Mouse (Mus musculus): ENCODE measurements around the gene Gbp10.
"Not testable (repeated sequence)": the region's sequence is repeated elsewhere in the genome, so short reads cannot be mapped to it uniquely, and the experiment has no call there.

Gene Gbp10

DNA sequence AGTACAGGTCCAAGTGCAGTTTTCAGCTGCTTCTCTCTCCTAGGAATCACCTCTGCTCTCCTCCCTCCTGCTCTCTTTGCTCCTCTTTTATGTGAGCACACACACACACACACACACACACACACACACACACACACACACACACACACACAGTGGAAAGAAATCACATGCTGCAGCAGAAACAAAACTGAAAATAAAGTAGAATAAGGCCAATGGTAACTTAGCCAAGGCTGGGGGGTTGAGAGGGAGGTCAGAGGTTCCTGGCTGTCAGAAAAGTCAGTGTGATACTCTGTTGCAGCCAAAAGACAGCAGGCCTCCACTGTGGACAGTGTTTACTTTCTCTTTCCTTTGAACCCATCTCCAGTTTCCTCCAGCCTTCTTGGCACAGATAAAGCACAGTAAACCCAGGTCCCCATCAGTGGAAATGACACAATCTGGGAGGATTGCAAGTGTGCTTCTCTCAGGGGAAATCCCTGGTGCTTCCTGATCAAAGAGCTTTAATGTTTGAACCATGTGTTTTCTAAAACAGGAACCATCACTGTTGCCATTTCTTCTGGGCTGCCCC, at the start of gene Gbp10:
Gbp10 (minus strand) TSS at position 51 of the 565 bp plus-strand sequence.
- not testable (repeated sequence) for DNase-seq (ENCODE audit: low read depth, low spot score)

DNA sequence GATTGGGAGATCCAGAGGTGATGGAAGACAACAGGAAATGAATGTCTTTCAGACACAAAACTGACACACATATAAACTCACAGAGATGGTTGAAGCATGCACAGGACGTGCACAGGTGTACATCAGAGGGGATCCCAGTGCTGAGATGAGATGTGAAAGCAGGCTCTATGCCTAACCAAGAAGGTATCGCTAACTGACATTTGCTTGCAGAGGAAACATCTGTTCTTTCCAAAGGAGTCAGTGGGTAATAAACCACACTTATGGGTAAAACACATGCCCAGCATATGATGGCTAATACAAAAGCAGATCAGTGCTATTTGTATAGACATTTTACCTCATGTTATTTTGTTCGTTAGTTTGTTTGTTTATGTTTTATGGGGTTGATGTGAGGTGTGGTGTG, 21.3 kb upstream of the Gbp10 start:
- DNase-seq (ENCODE audit: low read depth, low spot score): not testable (repeated sequence)

DNA sequence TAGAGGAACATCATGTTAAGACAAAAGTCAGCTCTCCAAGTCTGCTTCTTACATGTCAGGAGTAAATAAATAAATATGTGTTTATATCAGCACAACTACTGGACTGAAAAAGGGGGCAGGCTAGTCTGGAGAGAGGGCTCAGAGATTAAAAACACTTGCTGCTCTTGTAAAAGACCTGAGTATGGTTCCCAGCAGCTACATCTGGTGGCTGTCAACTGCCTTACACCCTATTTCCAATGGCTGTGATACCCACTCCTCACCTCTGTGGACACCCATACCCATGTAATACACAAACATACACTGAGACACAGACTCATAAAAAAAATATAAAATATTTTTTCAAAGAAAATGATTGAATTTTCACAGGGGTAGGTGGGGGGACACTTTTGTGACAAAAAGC, 13.2 kb upstream of the Gbp10 start:
- no peak for DNase-seq (ENCODE audit: low read depth, low spot score)

DNA sequence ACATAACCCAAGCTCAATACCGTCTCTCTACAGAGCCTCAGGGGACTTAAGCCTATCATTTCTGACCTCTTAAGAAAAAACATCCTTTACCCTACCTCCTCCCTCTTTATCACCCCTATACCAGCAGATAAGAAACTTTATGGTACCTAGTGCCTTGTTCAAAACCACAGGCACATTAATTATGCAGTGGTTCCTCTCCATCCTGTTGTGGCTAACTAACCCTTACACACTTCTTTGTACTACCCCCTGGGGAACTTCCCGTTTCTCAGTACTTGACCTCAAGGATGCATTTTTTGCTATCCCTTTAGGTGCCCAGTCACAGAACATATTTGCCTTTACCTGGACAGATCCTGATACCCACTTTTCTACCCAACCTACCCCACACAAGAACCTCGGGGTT, 5.4 kb upstream of the Gbp10 start:
- DNase-seq (ENCODE audit: low read depth, low spot score): not testable (repeated sequence)

DNA sequence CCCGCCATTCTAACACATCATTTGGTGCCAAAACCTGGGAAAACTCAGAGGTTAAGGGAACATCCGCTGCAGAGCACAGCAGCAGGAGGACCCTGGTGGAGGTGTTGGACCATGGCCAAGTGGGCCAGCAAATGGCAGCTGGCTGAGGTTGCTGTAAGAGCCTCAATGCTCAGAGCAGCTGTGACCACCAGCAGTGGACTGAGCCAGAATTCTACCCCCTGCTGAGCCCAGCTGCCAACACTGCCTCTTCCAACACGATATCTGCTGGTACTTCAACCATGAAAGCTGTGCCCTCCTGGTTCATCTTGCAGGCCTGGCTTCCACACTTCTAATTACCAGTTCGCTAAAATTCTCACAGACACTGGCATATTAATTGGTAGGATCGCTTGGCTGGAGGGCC, 1.6 kb upstream of the Gbp10 start:
- not testable (repeated sequence) for DNase-seq (ENCODE audit: low read depth, low spot score)

DNA sequence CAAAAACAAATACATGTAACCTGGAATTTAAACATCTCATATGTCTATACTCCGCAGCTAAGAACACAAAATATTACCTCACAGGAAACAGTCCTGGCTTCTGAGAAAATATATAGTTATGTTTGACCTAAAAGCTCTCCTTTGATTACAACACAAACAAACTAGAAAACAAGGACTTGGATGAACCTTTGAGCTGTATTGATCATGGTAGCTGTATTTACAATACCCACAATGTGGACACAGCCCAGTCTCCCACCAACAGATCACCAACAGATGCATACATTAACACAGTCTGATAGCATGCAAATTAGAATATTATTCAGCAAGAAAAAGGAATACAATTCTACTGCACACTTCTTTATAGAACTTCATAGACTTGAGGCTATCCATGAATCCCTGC, 931 bp downstream of the Gbp10 start:
- DNase-seq (ENCODE audit: low read depth, low spot score): not testable (repeated sequence)

DNA sequence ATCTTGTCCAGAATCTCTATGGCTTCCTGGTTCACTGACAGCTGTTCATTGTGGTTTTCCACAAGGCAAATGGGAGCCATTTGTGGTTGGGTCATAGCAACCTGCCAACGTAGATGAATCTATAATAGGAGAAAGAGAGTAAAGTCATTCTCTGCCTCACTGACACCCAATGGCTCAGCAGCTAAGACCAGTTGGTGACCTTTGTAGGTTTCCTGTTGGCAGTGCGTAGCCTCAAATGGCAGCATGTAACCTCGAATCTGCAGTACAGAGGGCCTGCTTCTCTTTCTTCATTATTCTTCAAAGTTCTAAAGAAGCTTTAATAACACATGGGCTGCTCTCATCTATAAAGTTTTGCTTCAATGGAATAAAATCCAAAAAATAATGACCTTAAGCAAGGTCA, 3.3 kb downstream of the Gbp10 start:
- not testable (repeated sequence) for DNase-seq (ENCODE audit: low read depth, low spot score)

DNA sequence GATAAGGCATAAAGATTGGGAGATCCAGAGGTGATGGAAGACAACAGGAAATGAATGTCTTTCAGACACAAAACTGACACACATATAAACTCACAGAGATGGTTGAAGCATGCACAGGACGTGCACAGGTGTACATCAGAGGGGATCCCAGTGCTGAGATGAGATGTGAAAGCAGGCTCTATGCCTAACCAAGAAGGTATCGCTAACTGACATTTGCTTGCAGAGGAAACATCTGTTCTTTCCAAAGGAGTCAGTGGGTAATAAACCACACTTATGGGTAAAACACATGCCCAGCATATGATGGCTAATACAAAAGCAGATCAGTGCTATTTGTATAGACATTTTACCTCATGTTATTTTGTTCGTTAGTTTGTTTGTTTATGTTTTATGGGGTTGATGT, 30.4 kb downstream of the Gbp10 start:
- not testable (repeated sequence) for DNase-seq (ENCODE audit: low read depth, low spot score)

DNA sequence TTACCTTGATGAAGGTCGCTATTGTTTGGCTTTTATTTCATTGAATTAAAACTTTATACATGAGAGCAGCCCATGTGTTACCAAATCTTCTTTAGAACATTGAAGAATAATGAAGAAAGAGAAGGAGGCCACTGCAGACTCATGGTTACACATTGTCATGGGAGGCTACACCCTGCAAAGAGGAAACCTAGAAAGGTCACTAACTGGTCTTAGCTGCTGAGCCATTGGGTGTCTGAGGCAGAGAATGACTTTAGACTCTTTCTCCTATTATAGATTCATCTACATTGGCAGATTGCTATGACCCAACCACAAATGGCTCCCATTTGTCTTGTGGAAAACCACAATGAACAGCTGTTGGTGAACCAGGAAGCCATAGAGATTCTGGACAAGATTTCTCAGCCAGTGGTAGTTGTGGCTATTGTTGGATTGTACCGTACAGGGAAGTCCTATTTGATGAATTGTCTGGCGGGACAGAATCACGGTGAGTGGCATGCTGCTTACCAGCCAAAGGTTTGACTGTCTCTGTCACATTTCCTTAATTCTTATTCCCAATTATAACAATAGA, 38.5 kb downstream of the Gbp10 start:
- not testable (repeated sequence) for DNase-seq (ENCODE audit: low read depth, low spot score)

DNA sequence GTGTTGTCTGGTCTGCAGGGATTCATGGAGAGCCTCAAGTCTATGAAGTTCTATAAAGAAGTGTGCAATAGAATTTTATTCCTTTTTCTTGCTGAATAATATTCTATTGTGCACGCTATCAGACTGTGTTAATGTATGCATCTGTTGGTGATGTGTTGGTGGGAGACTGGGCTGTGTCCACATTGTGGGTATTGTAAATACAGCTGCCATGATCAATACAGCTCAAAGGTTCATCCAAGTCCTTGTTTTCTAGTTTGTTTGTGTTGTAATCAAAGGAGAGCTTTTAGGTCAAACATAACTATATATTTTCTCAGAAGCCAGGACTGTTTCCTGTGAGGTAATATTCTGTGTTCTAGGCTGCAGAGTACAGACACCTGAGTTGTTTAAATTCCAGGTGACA, 40.2 kb downstream of the Gbp10 start:
- not testable (repeated sequence) for DNase-seq (ENCODE audit: low read depth, low spot score)

DNA sequence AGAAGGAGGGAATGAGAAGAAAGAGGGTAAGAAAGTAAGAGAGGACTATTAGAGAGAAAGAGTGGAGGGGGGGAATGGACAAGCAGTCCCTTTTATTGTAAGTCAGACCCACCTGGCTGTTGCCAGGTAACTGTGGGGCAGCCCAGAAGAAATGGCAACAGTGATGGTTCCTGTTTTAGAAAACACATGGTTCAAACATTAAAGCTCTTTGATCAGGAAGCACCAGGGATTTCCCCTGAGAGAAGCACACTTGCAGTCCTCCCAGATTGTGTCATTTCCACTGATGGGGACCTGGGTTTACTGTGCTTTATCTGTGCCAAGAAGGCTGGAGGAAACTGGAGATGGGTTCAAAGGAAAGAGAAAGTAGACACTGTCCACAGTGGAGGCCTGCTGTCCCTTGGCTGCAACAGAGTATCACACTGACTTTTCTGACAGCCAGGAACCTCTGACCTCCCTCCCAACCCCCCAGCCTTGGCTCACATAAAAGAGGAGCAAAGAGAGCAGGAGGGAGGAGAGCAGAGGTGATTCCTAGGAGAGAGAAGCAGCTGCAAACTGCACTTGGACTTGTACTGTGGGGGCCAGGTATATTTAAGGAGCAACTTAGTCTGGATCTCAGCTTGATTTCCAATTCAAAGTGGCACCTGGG, 41.3 kb downstream of the Gbp10 start:
- DNase-seq (ENCODE audit: low read depth, low spot score): not testable (repeated sequence)

DNA sequence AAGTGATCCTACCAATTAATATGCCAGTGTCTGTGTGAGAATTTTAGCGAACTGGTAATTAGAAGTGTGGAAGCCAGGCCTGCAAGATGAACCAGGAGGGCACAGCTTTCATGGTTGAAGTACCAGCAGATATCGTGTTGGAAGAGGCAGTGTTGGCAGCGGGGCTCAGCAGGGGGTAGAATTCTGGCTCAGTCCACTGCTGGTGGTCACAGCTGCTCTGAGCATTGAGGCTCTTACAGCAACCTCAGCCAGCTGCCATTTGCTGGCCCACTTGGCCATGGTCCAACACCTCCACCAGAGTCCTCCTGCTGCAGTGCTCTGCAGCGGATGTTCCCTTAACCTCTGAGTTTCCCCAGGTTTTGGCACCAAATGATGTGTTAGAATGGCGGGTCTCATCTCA, 43.0 kb downstream of the Gbp10 start:
- DNase-seq (ENCODE audit: low read depth, low spot score): not testable (repeated sequence)

DNA sequence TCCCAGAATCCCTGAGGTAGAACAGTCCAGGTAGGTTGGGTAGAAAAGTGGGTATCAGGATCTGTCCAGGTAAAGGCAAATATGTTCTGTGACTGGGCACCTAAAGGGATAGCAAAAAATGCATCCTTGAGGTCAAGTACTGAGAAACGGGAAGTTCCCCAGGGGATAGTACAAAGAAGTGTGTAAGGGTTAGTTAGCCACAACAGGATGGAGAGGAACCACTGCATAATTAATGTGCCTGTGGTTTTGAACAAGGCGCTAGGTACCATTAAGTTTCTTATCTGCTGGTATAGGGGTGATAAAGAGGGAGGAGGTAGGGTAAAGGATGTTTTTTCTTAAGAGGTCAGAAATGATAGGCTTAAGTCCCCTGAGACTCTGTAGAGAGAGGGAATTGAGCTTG, 46.8 kb downstream of the Gbp10 start:
- not testable (repeated sequence) for DNase-seq (ENCODE audit: low read depth, low spot score)

DNA sequence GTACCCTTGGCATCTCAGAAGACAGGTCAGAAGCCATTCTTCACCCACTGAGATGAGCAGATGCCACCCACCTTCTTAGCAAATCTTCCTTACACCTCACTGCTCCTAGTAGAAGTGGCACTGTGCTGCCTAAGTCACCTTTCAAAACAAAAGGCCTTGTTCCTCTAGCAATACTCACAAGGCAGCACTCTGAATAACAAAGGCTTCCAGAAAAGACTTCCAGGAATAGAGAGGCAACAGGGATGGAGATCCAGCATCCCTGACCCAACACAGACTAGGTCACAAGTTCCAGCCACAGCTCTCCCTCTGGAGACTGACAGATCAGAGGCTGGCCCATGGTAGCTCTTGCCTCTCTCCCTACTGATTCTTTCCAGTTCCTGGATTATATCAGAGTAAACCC, 57.9 kb downstream of the Gbp10 start:
- DNase-seq (ENCODE audit: low read depth, low spot score): no peak

Measured in telencephalon, adult 2 months (tissue).